Mouse (Mus musculus) brain, embryonic 18.5 days (tissue): ENCODE measurements at regions not wholly inside any gene's neighbourhood (a gene's known extent, or its start where the extent isn't known, plus 50 kb on each side); places are given as distances from the start of the nearest gene placed in this dataset.

Source experiments
- DNase-seq: peaks from one replicate; pipeline ENCODE4 v3.0.0-alpha.2; 2012; ENCODE audit warnings: low read depth, low spot score

- no peak for DNase-seq
Observed at GRCm38 (mm10) chr16:24216828-24217227, 176.5 kb upstream of the Lpp start.

GRCm38 (mm10) chr16:24215353-24215752 is 178.0 kb upstream of the Lpp start:
- no peak for DNase-seq

GRCm38 (mm10) chr16:24213577-24213976 is 179.7 kb upstream of the Lpp start:
- DNase-seq: no peak

- no peak for DNase-seq
Observed at GRCm38 (mm10) chr16:24212702-24213101, 180.6 kb upstream of the Lpp start.

GRCm38 (mm10) chr16:24211588-24211987 is 181.7 kb upstream of the Lpp start:
- no peak for DNase-seq

GRCm38 (mm10) chr16:24208876-24209275 is 184.4 kb upstream of the Lpp start:
- DNase-seq: no peak

- no peak for DNase-seq
Observed at GRCm38 (mm10) chr16:24208118-24208517, 185.2 kb upstream of the Lpp start.

GRCm38 (mm10) chr16:24207056-24207455 is 186.3 kb upstream of the Lpp start:
- no peak for DNase-seq

GRCm38 (mm10) chr16:24206461-24206861 is 186.8 kb upstream of the Lpp start:
- DNase-seq: no peak

GRCm38 (mm10) chr16:24205594-24205993 is 187.7 kb upstream of the Lpp start:
- no peak for DNase-seq

- no peak for DNase-seq
Observed at GRCm38 (mm10) chr16:24204064-24204730, 189.1 kb upstream of the Lpp start.

GRCm38 (mm10) chr16:24202653-24203052 is 190.7 kb upstream of the Lpp start:
- no peak for DNase-seq

- no peak for DNase-seq
Observed at GRCm38 (mm10) chr16:24201455-24201854, 191.9 kb upstream of the Lpp start.

GRCm38 (mm10) chr16:24200200-24200599 is 193.1 kb upstream of the Lpp start:
- no peak for DNase-seq

- no peak for DNase-seq
Observed at GRCm38 (mm10) chr16:24199408-24200167, 193.7 kb upstream of the Lpp start.

GRCm38 (mm10) chr16:24198291-24198690 is 195.0 kb upstream of the Lpp start:
- DNase-seq: no peak

- DNase-seq: no peak
Observed at GRCm38 (mm10) chr16:24197618-24198017, 195.7 kb upstream of the Lpp start.

- no peak for DNase-seq
Observed at GRCm38 (mm10) chr16:24193945-24194344, 199.4 kb upstream of the Lpp start.

- DNase-seq: no peak
Observed at GRCm38 (mm10) chr16:24193251-24193873, 199.9 kb upstream of the Lpp start.

- DNase-seq: no peak
Observed at GRCm38 (mm10) chr16:24192013-24192412, 201.3 kb upstream of the Lpp start.

GRCm38 (mm10) chr16:24187131-24187530 is 198.5 kb upstream of the Bcl6 start:
- DNase-seq: no peak

- DNase-seq: no peak
Observed at GRCm38 (mm10) chr16:24185989-24186388, 197.3 kb upstream of the Bcl6 start.

- DNase-seq: no peak
Observed at GRCm38 (mm10) chr16:24184846-24185245, 196.2 kb upstream of the Bcl6 start.
